Mouse (Mus musculus): Measurements from ENCODE around the gene Snd1. TPM values are rescaled to one million over a fixed set of nuclear protein-coding genes. Genes with fewer than 3 reads are reported as not detected.

The Snd1 gene
- polyA plus RNA-seq, 1 experiment: 35.6 TPM

GRCm38 (mm10) chr6:28642909-28643308 lies 168.0 kb downstream of the Snd1 start:
- TF ChIP-seq POLR2A (IDR thresholded peaks at IDR 0.05; ENCODE audit: borderline replicate concordance, control insufficient read depth, low read depth, low read length) (no peak), CTCF (IDR thresholded peaks at IDR 0.05; ENCODE audit: control insufficient read depth, insufficient read depth, low read length) (no peak)
- Histone ChIP-seq H3K27ac (ENCODE audit: control insufficient read depth, insufficient read depth, low read depth, low read length, poor library complexity) (no peak overlapping the region), H3K4me1 (ENCODE audit: control insufficient read depth, insufficient read depth, low read length) (no peaks in the 10 kb centered on the region), H3K4me3 (replicated peaks; ENCODE audit: control insufficient read depth, low read depth, low read length) (no peak overlapping the region)
- WGBS: 67% methylated on average over 2 of the region's 2 CpGs

GRCm38 (mm10) chr6:28645231-28645630 lies 170.3 kb downstream of the Snd1 start:
- Histone ChIP-seq H3K4me3 (replicated peaks; ENCODE audit: control insufficient read depth, low read depth, low read length) (no peak overlapping the region), H3K27ac (ENCODE audit: control insufficient read depth, insufficient read depth, low read depth, low read length, poor library complexity) (no peak overlapping the region), H3K4me1 (ENCODE audit: control insufficient read depth, insufficient read depth, low read length) (no peaks in the 10 kb centered on the region)
- TF ChIP-seq CTCF (IDR thresholded peaks at IDR 0.05; ENCODE audit: control insufficient read depth, insufficient read depth, low read length) (no peak), POLR2A (IDR thresholded peaks at IDR 0.05; ENCODE audit: borderline replicate concordance, control insufficient read depth, low read depth, low read length) (no peak)

- no peak overlapping the region for H3K27ac ChIP-seq (ENCODE audit: control insufficient read depth, insufficient read depth, low read depth, low read length, poor library complexity)
- no peaks in the 10 kb centered on the region for H3K4me1 ChIP-seq (ENCODE audit: control insufficient read depth, insufficient read depth, low read length)
- 95% methylated on average over 5 of the region's 5 CpGs for WGBS
- H3K4me3 ChIP-seq (replicated peaks; ENCODE audit: control insufficient read depth, low read depth, low read length): no peak overlapping the region
- TF ChIP-seq POLR2A (IDR thresholded peaks at IDR 0.05; ENCODE audit: borderline replicate concordance, control insufficient read depth, low read depth, low read length) (no peak), CTCF (IDR thresholded peaks at IDR 0.05; ENCODE audit: control insufficient read depth, insufficient read depth, low read length) (no peak)
These were observed 181.6 kb downstream of the Snd1 start for GRCm38 (mm10) chr6:28656511-28656910.

GRCm38 (mm10) chr6:28663004-28663403 lies 188.1 kb downstream of the Snd1 start:
- H3K4me1 ChIP-seq (ENCODE audit: control insufficient read depth, insufficient read depth, low read length): no peaks in the 10 kb centered on the region
- 67% methylated on average over 3 of the region's 3 CpGs for WGBS
- no peak overlapping the region for H3K27ac ChIP-seq (ENCODE audit: control insufficient read depth, insufficient read depth, low read depth, low read length, poor library complexity)
- no peak for TF ChIP-seq CTCF (IDR thresholded peaks at IDR 0.05; ENCODE audit: control insufficient read depth, insufficient read depth, low read length)
- no peak for TF ChIP-seq POLR2A (IDR thresholded peaks at IDR 0.05; ENCODE audit: borderline replicate concordance, control insufficient read depth, low read depth, low read length)
- H3K4me3 ChIP-seq (replicated peaks; ENCODE audit: control insufficient read depth, low read depth, low read length): no peak overlapping the region

GRCm38 (mm10) chr6:28663670-28664069 lies 188.7 kb downstream of the Snd1 start:
- no peak overlapping the region for H3K27ac ChIP-seq (ENCODE audit: control insufficient read depth, insufficient read depth, low read depth, low read length, poor library complexity)
- no peak overlapping the region for H3K4me3 ChIP-seq (replicated peaks; ENCODE audit: control insufficient read depth, low read depth, low read length)
- no peaks in the 10 kb centered on the region for H3K4me1 ChIP-seq (ENCODE audit: control insufficient read depth, insufficient read depth, low read length)
- no peak for TF ChIP-seq POLR2A (IDR thresholded peaks at IDR 0.05; ENCODE audit: borderline replicate concordance, control insufficient read depth, low read depth, low read length)
- no peak for TF ChIP-seq CTCF (IDR thresholded peaks at IDR 0.05; ENCODE audit: control insufficient read depth, insufficient read depth, low read length)
- WGBS: 81% methylated on average over 5 of the region's 5 CpGs

- 68% methylated on average over 3 of the region's 3 CpGs for WGBS
- no peak for TF ChIP-seq CTCF (IDR thresholded peaks at IDR 0.05; ENCODE audit: control insufficient read depth, insufficient read depth, low read length)
- no peak for TF ChIP-seq POLR2A (IDR thresholded peaks at IDR 0.05; ENCODE audit: borderline replicate concordance, control insufficient read depth, low read depth, low read length)
- Histone ChIP-seq H3K4me1 (ENCODE audit: control insufficient read depth, insufficient read depth, low read length) (no peaks in the 10 kb centered on the region), H3K27ac (ENCODE audit: control insufficient read depth, insufficient read depth, low read depth, low read length, poor library complexity) (no peak overlapping the region), H3K4me3 (replicated peaks; ENCODE audit: control insufficient read depth, low read depth, low read length) (no peak overlapping the region)
These were observed 189.8 kb downstream of the Snd1 start for GRCm38 (mm10) chr6:28664716-28665115.

- WGBS: 79% methylated on average over 1 of the region's 1 CpGs
- no peak for TF ChIP-seq POLR2A (IDR thresholded peaks at IDR 0.05; ENCODE audit: borderline replicate concordance, control insufficient read depth, low read depth, low read length)
- no peak for TF ChIP-seq CTCF (IDR thresholded peaks at IDR 0.05; ENCODE audit: control insufficient read depth, insufficient read depth, low read length)
- H3K4me3 ChIP-seq (replicated peaks; ENCODE audit: control insufficient read depth, low read depth, low read length): no peak overlapping the region
- H3K27ac ChIP-seq (ENCODE audit: control insufficient read depth, insufficient read depth, low read depth, low read length, poor library complexity): no peak overlapping the region
- H3K4me1 ChIP-seq (ENCODE audit: control insufficient read depth, insufficient read depth, low read length): no peaks in the 10 kb centered on the region
These were observed 192.6 kb downstream of the Snd1 start for GRCm38 (mm10) chr6:28667586-28667985.

- Histone ChIP-seq H3K27ac (ENCODE audit: control insufficient read depth, insufficient read depth, low read depth, low read length, poor library complexity) (no peak overlapping the region), H3K4me1 (ENCODE audit: control insufficient read depth, insufficient read depth, low read length) (no peaks in the 10 kb centered on the region), H3K4me3 (replicated peaks; ENCODE audit: control insufficient read depth, low read depth, low read length) (no peak overlapping the region)
- WGBS: 88% methylated on average over 5 of the region's 5 CpGs
- no peak for TF ChIP-seq CTCF (IDR thresholded peaks at IDR 0.05; ENCODE audit: control insufficient read depth, insufficient read depth, low read length)
These were observed 194.3 kb downstream of the Snd1 start for GRCm38 (mm10) chr6:28669251-28669650.

GRCm38 (mm10) chr6:28672388-28672787 lies 197.4 kb downstream of the Snd1 start:
- Histone ChIP-seq H3K27ac (ENCODE audit: control insufficient read depth, insufficient read depth, low read depth, low read length, poor library complexity) (no peak overlapping the region), H3K4me3 (replicated peaks; ENCODE audit: control insufficient read depth, low read depth, low read length) (no peak overlapping the region), H3K4me1 (ENCODE audit: control insufficient read depth, insufficient read depth, low read length) (no peaks in the 10 kb centered on the region)
- WGBS: 81% methylated on average over 1 of the region's 1 CpGs
- no peak for TF ChIP-seq CTCF (IDR thresholded peaks at IDR 0.05; ENCODE audit: control insufficient read depth, insufficient read depth, low read length)
- TF ChIP-seq POLR2A (IDR thresholded peaks at IDR 0.05; ENCODE audit: borderline replicate concordance, control insufficient read depth, low read depth, low read length): no peak
